Mouse (Mus musculus): ENCODE measurements around the gene Adgrv1.

The Adgrv1 gene

GRCm38 (mm10) chr13:81045345-81045744, 587.6 kb downstream of the Adgrv1 start:
- DNase-seq (ENCODE audit: low read depth) = no peak

Measured in NIH3T3 (cell line).